Mouse (Mus musculus) CH12.LX (cell line): ENCODE results near the gene Fasn. TPM values are rescaled to one million over a fixed set of nuclear protein-coding genes. Genes with fewer than 3 reads are reported as not detected.

Experiments used
- DNase-seq: peaks from one replicate; pipeline ENCODE4 v3.0.0-alpha.2; 2013; ENCODE audit errors: extremely low read depth
- H3K27ac ChIP-seq: 2 replicates; pipeline ENCODE4 v1.5.1; 2012; ENCODE audit warnings: low read depth, mild to moderate bottlenecking, control low read depth, moderate library complexity; ENCODE audit not compliant: insufficient read depth
- H3K27me3 ChIP-seq: replicated peaks from 2 replicates; pipeline ENCODE3; 2012; ENCODE audit warnings: inconsistent platforms
- H3K36me3 ChIP-seq, 2 experiments: replicated peaks in 1 of 2; 2 replicates each; pipeline versions ENCODE3 to v1.6.1; 2012; ENCODE audit warnings: inconsistent platforms in 1 of 2, low read length in 1 of 2, mild to moderate bottlenecking in 1 of 2, mixed read lengths in 1 of 2, moderate library complexity in 1 of 2; ENCODE audit not compliant: control insufficient read depth in 1 of 2, insufficient read depth in 1 of 2
- H3K4me1 ChIP-seq, 2 experiments: 2 replicates each; pipeline ENCODE4 v1.6.1; 2012; ENCODE audit warnings: inconsistent platforms in 1 of 2, moderate library complexity in 1 of 2; ENCODE audit not compliant: insufficient read depth in 2 of 2, control insufficient read depth in 1 of 2
- H3K4me2 ChIP-seq: 2 replicates; pipeline ENCODE4 v1.6.1; 2012; ENCODE audit warnings: low read depth, mild to moderate bottlenecking, control low read depth; ENCODE audit not compliant: poor library complexity, insufficient read depth, severe bottlenecking
- H3K4me3 ChIP-seq, 3 experiments: fragments of 150-350 bp in 1 of 3; sonication (generic) in 1 of 3; replicated peaks in 1 of 3; 2 replicates each; pipeline versions ENCODE3 to v1.5.1; 2011 to 2012; ENCODE audit warnings: low read depth in 2 of 3, low read length in 2 of 3, mild to moderate bottlenecking in 2 of 3, moderate library complexity in 2 of 3, control low read depth in 1 of 3, improper control_type of control experiment in 1 of 3, inconsistent platforms in 1 of 3, mixed read lengths in 1 of 3; ENCODE audit not compliant: poor library complexity in 1 of 3
- H3K79me2 ChIP-seq: replicated peaks from 2 replicates; pipeline ENCODE4 v1.6.1; 2012; ENCODE audit warnings: mild to moderate bottlenecking, moderate library complexity; ENCODE audit not compliant: control insufficient read depth, poor library complexity, insufficient read depth, severe bottlenecking; ENCODE audit errors: extremely low read depth
- H3K9ac ChIP-seq: 2 replicates; pipeline ENCODE4 v1.6.1; 2012; ENCODE audit warnings: low read depth, mild to moderate bottlenecking, control low read depth, moderate library complexity; ENCODE audit not compliant: insufficient read depth
- H3K9me3 ChIP-seq: replicated peaks from 2 replicates; pipeline ENCODE3; 2012; ENCODE audit warnings: low read length, inconsistent platforms, mixed read lengths
- BHLHE40 ChIP-seq: IDR thresholded peaks from 2 replicates; pipeline ENCODE4 v1.6.1; 2011; ENCODE audit warnings: mild to moderate bottlenecking, low read depth, low read length, improper control_type of control experiment
- CHD1 ChIP-seq: IDR thresholded peaks from 2 replicates; pipeline ENCODE4 v1.6.1; 2012; ENCODE audit warnings: low read depth, low read length, improper control_type of control experiment, inconsistent platforms
- CHD2 ChIP-seq: IDR thresholded peaks from 2 replicates; pipeline ENCODE4 v1.6.1; 2011; ENCODE audit warnings: low read length, improper control_type of control experiment
- E2F4 ChIP-seq: IDR thresholded peaks from 2 replicates; pipeline ENCODE4 v1.6.1; 2011; ENCODE audit warnings: low read depth, low read length, improper control_type of control experiment; ENCODE audit not compliant: insufficient replicate concordance
- ELF1 ChIP-seq: IDR thresholded peaks from 2 replicates; pipeline ENCODE4 v1.6.1; 2014; ENCODE audit warnings: low read depth, mild to moderate bottlenecking, inconsistent platforms, low read length, improper control_type of control experiment
- EP300 ChIP-seq: IDR thresholded peaks from 2 replicates; pipeline ENCODE4 v1.6.1; 2011; ENCODE audit warnings: low read length, improper control_type of control experiment
- ETS1 ChIP-seq: conservative IDR thresholded peaks from 2 replicates; pipeline ENCODE4 v1.6.1; 2012; ENCODE audit warnings: low read depth, mild to moderate bottlenecking, inconsistent platforms, low read length, improper control_type of control experiment, moderate library complexity
- GABPA ChIP-seq: IDR thresholded peaks from 2 replicates; pipeline ENCODE4 v1.6.1; 2012; ENCODE audit warnings: low read depth, low read length, improper control_type of control experiment, inconsistent platforms; ENCODE audit not compliant: insufficient replicate concordance
- HCFC1 ChIP-seq: IDR thresholded peaks from 2 replicates; pipeline ENCODE4 v1.6.1; 2012; ENCODE audit warnings: low read depth, mild to moderate bottlenecking, inconsistent platforms, low read length, improper control_type of control experiment
- IRF4 ChIP-seq: IDR thresholded peaks from 2 replicates; pipeline ENCODE4 v1.6.1; 2014; ENCODE audit warnings: low read depth, mild to moderate bottlenecking, inconsistent platforms, low read length, improper control_type of control experiment
- JUND ChIP-seq: conservative IDR thresholded peaks from 2 replicates; pipeline ENCODE4 v1.6.1; 2011; ENCODE audit warnings: low read depth, low read length, improper control_type of control experiment
- MAFK ChIP-seq: IDR thresholded peaks from 2 replicates; pipeline ENCODE4 v1.6.1; 2011; ENCODE audit warnings: low read length, improper control_type of control experiment; ENCODE audit not compliant: insufficient replicate concordance
- MAX ChIP-seq: IDR thresholded peaks from 2 replicates; pipeline ENCODE4 v1.6.1; 2011; ENCODE audit warnings: low read length, improper control_type of control experiment
- MEF2A ChIP-seq: IDR thresholded peaks from 2 replicates; pipeline ENCODE4 v1.6.1; 2014; ENCODE audit warnings: low read depth, mild to moderate bottlenecking, inconsistent platforms, low read length, improper control_type of control experiment, borderline replicate concordance
- MXI1 ChIP-seq: IDR thresholded peaks from 2 replicates; pipeline ENCODE4 v1.6.1; 2011; ENCODE audit warnings: mild to moderate bottlenecking, low read depth, low read length, improper control_type of control experiment
- NELFE ChIP-seq: IDR thresholded peaks from 2 replicates; pipeline ENCODE4 v1.6.1; 2011; ENCODE audit warnings: low read depth, low read length, improper control_type of control experiment
- NRF1 ChIP-seq: IDR thresholded peaks from 2 replicates; pipeline ENCODE4 v1.6.1; 2014; ENCODE audit warnings: low read depth, mild to moderate bottlenecking, inconsistent platforms, low read length, improper control_type of control experiment, moderate library complexity
- PAX5 ChIP-seq: IDR thresholded peaks from 2 replicates; pipeline ENCODE4 v1.6.1; 2012; ENCODE audit warnings: low read length, inconsistent platforms, mixed read lengths
- POLR2A ChIP-seq: IDR thresholded peaks from 2 replicates; pipeline ENCODE4 v1.6.1; 2011; ENCODE audit warnings: low read depth, mild to moderate bottlenecking, improper control_type of control experiment, low read length
- POLR2AphosphoS2 ChIP-seq: IDR thresholded peaks from 2 replicates; pipeline ENCODE4 v1.6.1; 2011; ENCODE audit warnings: low read depth, low read length, improper control_type of control experiment
- TCF12 ChIP-seq: IDR thresholded peaks from 2 replicates; pipeline ENCODE4 v1.6.1; 2014; ENCODE audit warnings: low read depth, mild to moderate bottlenecking, inconsistent platforms, low read length, improper control_type of control experiment
- USF1 ChIP-seq: IDR thresholded peaks from 2 replicates; pipeline ENCODE4 v1.6.1; 2014; ENCODE audit warnings: low read depth, mild to moderate bottlenecking, inconsistent platforms, low read length, improper control_type of control experiment
- USF2 ChIP-seq: conservative IDR thresholded peaks from 2 replicates; pipeline ENCODE4 v1.6.1; 2011; ENCODE audit warnings: low read depth, low read length, improper control_type of control experiment
- ZMIZ1 ChIP-seq: IDR thresholded peaks from 2 replicates; pipeline ENCODE4 v1.6.1; 2012; ENCODE audit warnings: low read depth, mild to moderate bottlenecking, inconsistent platforms, low read length, improper control_type of control experiment
- ZNF384 ChIP-seq: IDR thresholded peaks from 2 replicates; pipeline ENCODE4 v1.6.1; 2012; ENCODE audit warnings: low read depth, low read length, improper control_type of control experiment, inconsistent platforms
- dilution Hi-C: fragments of 300-500 bp; cut with MboI; formaldehyde crosslinking; loops from 2 replicates; pipeline ENCODE4 v1.14.3; 2020; ENCODE audit warnings: low sequenced_read_pairs; ENCODE audit not compliant: extremely low pct_unique_long_range_greater_than_20kb, extremely low pct_ligation_motif_present
- in situ Hi-C: fragments of 300-500 bp; cut with MboI; formaldehyde crosslinking; loops from 3 replicates; pipeline ENCODE4 v1.14.3; 2019; ENCODE audit warnings: low sequenced_read_pairs, low pct_ligation_motif_present, low pct_unique_long_range_greater_than_20kb, mixed read lengths
- polyA plus RNA-seq: library from polyadenylated mRNA; unstranded; fragments of >175 nt; gene quantifications from 2 replicates; pipeline ENCODE4 v1.2.1, GENCODE M21; 2012; ENCODE audit warnings: low read depth; ENCODE audit not compliant: insufficient read length
- total RNA-seq, 2 experiments: library from RNA; depleted of rRNA; stranded (reverse); fragments of 300-350 nt in 1 of 2; fragments of >200 nt in 1 of 2; gene quantifications; 2 replicates each; pipeline ENCODE4 v1.2.3; 2012 to 2014

Gene Fasn
- total and polyA plus RNA-seq, 3 experiments: 116 to 300 (median 186) TPM

GRCm38 (mm10) chr11:120853788-120854187 lies 29.4 kb upstream of the Fasn start:
- in situ Hi-C loops: no loop called here
- dilution Hi-C loops: no loop called here
- no peaks in the 10 kb centered on the region for H3K27me3 ChIP-seq
- no peak overlapping the region for H3K27ac ChIP-seq
- H3K36me3 ChIP-seq: peaks cover 2 to 34% of the 10 kb centered on the region in 2 experiments
- TF ChIP-seq MAFK: no peak
- TF ChIP-seq CHD2: no peak
- TF ChIP-seq ZNF384: no peak
- TF ChIP-seq E2F4: no peak
- no peak for TF ChIP-seq MAX
- no peak for TF ChIP-seq ELF1
- TF ChIP-seq NELFE: no peak
- no peak for TF ChIP-seq ETS1
- no peak for TF ChIP-seq EP300
- no peak for TF ChIP-seq CHD1
- no peak for TF ChIP-seq TCF12
- no peak for TF ChIP-seq USF2
- TF ChIP-seq PAX5: no peak
- no peak for TF ChIP-seq IRF4
- no peak for TF ChIP-seq HCFC1
- TF ChIP-seq USF1: no peak
- no peak overlapping the region for H3K4me2 ChIP-seq
- no peaks in the 10 kb centered on the region for H3K79me2 ChIP-seq
- DNase-seq: no peak
- no peaks in the 10 kb centered on the region for H3K9me3 ChIP-seq
- H3K4me1 ChIP-seq: peaks cover 7 to 39% of the 10 kb centered on the region in 2 experiments; a peak in 3 of 4 replicates
- H3K9ac ChIP-seq: no peak overlapping the region
- no peak overlapping the region for H3K4me3 ChIP-seq

GRCm38 (mm10) chr11:120853158-120853557 lies 28.8 kb upstream of the Fasn start:
- Histone ChIP-seq H3K27ac (no peak overlapping the region), H3K4me1 (peaks cover 7 to 39% of the 10 kb centered on the region in 2 experiments; a peak in 3 of 4 replicates)

More at GRCm38 (mm10) chr11:120853158-120853557, 28.8 kb upstream of the Fasn start:
- Histone ChIP-seq H3K9me3 (no peaks in the 10 kb centered on the region), H3K4me3 (no peak overlapping the region), H3K9ac (no peak overlapping the region), H3K79me2 (no peaks in the 10 kb centered on the region)
- dilution Hi-C loops: no loop called here
- no peak for TF ChIP-seq ELF1
- no peak for TF ChIP-seq ZNF384
- TF ChIP-seq JUND: no peak
- TF ChIP-seq MXI1: no peak
- TF ChIP-seq CHD1: no peak
- TF ChIP-seq BHLHE40: no peak
- no peak for TF ChIP-seq NELFE
- no peak for TF ChIP-seq MEF2A
- TF ChIP-seq ZMIZ1: no peak
- TF ChIP-seq POLR2AphosphoS2: no peak
- TF ChIP-seq USF1: no peak
- TF ChIP-seq NRF1: no peak
- no peak for TF ChIP-seq MAFK
- TF ChIP-seq HCFC1: no peak
- no peak for TF ChIP-seq POLR2A
- no peak for TF ChIP-seq GABPA
- TF ChIP-seq, all 38 proteins: peak for 0
- no peak for DNase-seq
- in situ Hi-C loops: no loop called here
- Histone ChIP-seq H3K36me3 (peaks cover 0 to 32% of the 10 kb centered on the region in 2 experiments), H3K4me2 (no peak overlapping the region), H3K27me3 (no peaks in the 10 kb centered on the region)
